Mouse (Mus musculus) ES-E14 (cell line): ENCODE measurements around the gene Tprkb.
"Not testable (repeated sequence)": the region's sequence is repeated elsewhere in the genome, so short reads cannot be mapped to it uniquely, and the experiment has no call there.

Experiments
- CHD2 ChIP-seq: IDR thresholded peaks from 2 replicates; pipeline ENCODE4 v1.6.1; 2014; ENCODE audit warnings: mild to moderate bottlenecking, low read depth, low read length, inconsistent platforms
- ZC3H11A ChIP-seq: IDR thresholded peaks from 2 replicates; pipeline ENCODE4 v1.6.1; 2012; ENCODE audit warnings: low read depth, mild to moderate bottlenecking, inconsistent platforms, low read length, borderline replicate concordance
- ZNF384 ChIP-seq: IDR thresholded peaks from 2 replicates; pipeline ENCODE4 v1.6.1; 2012; ENCODE audit warnings: low read depth, low read length, inconsistent platforms

- not testable (repeated sequence) for TF ChIP-seq ZNF384, CHD2, ZC3H11A
Observed at GRCm38 (mm10) chr6:85915539-85916513, 4.2 kb downstream of the Tprkb start, which contains the start of gene Nat8f1.
